Mouse (Mus musculus) thymus, postnatal 36 days (tissue): Measurements from ENCODE around the gene Ppp1r18.
A peak's percentile ranks its signal among the peaks of the same experiment; 100 is the strongest.

Experiments used
- DNase-seq, 2 experiments: peaks; one replicate each; pipeline ENCODE4 v3.0.0; 2022; ENCODE audit warnings: mixed read lengths in 2 of 2

Gene Ppp1r18

DNA sequence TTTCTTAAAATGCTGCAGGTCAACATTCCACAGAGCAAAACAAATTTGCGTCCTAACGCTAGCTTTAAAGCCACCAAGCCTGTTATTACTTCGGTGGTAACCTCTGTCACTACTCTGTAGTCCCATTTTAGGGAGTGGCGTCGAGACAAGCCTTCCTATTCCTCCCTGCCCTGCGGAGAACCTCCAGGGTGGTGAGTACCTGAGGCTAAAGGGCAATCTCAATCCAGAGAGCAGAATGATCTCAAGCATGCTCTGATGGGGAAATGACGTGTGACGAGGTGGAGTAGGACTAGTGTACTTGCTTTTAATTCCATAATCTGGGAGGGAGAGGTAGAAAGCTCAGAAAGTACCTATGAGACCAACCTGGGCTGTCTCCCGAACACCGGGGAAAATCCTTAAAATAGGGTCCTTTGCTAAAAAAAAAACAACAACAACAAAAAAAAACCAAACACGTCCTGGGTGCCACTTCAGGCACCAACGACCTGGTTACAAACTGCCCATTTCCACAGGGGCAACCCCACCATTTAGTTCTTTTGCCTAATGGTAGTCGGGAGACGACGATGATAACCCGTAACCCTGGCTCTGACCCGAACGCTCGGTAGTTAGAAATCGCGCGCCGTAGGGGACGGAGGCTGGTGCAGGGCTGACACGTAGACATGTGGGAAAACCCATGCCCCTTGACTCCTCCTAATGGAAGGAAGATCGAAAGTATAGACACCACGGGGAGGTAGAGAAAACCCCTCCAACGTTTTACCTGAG is 50.3 kb downstream of the Ppp1r18 start:
- DNase-seq, result no peak

DNA sequence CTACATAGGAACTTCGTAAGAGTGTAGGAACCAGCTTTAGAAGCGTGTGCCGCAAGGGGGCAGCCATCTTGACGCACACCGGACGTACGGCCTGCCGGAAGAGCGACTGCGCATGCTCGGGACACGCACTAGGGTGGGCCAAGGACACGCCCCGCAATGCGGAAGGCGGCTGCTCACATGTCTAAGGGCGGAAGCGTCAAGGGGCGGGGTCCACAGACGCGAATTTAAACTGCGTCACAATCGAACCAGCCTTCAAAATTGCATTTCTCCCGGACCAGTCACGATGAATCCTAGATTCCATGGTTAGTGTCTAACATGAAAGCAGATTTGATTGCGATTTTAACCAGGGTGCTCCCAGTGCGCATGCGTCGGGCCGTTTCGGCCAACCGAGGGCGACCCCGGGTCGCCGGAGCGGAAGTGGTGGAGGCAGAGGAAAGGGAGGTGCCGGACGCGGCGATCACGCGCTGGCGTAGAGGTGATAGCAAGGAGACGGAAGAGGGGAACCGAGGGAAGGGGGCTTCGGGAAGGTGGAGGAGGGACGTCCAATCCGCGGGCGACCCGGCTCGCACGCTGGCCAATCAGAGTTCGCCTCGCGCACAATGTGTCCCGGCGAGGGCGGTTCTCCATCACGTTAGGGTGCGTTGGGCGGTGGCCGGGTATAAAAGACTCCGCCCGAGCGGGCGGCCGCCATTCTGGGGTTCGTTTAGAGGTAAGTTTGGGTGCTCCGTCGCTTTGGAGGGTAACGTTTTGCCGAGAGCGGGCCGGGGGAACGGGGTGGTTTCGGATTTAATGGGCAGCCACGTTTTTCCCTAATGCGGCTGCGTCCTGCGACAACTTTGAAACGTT is 51.1 kb downstream of the Ppp1r18 start, which contains the start of the genes Mrps18b and Ppp1r10:
Mrps18b (minus strand) TSS at position 93 of the 846 bp plus-strand sequence.
Ppp1r10 (plus strand) TSS at position 138 of the 846 bp plus-strand sequence.
- peak; percentile 98 to 99 for DNase-seq

DNA sequence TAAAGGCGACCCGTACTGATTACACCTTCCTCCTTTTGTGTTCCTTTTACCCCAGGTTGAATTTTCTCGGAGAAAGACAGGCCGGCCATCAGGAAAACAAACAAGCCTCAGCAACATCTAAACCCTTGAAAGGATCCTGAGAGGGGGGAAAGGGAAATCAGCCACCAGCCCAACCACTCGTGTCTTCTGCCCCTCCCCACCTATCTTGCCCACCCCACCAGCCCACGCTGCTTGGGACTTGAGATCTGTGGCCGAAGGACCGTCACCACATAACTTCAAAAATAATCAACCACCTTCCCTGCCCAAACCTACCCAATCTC is 51.7 kb downstream of the Ppp1r18 start:
- peak in 1 of 2 experiments; percentile 60 for DNase-seq

DNA sequence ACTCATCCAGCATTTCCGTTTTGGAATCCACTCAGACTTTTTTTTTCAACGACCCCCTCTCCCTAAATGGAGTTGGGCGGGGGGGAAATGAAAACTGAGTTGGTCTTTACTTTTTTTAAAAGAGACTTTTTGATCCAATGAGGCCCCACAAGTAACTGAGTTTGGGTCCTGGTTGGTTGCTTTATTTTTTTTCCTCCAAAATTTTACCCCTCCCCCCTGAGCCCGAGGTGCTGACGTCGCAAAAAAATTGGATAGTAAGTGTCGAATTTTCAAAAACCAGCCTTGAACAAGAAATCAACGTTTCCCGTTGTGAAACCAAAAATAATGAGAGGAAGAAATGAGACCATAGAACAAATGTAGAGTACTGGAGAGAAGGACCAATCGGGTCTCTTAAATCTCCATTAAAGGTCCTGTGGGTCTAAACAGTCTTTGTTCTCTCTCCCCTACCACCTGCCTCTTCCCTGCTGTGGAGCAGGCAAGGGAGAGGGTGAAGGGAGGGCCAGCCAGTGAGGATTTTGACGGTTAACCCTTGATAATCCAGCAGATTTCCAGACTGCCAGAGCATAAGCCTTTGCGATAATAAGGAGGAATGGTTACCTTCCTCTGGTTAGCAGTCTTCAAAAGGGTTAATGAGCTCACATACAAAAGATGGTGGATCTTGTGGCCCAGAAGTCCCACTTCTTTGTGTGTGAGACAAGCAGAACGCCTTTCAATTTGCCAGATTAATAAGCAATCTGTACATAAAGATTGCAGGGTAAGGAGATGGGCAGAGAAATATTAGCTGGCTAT is 52.3 kb downstream of the Ppp1r18 start:
- DNase-seq, result peak; percentile 51 to 52

DNA sequence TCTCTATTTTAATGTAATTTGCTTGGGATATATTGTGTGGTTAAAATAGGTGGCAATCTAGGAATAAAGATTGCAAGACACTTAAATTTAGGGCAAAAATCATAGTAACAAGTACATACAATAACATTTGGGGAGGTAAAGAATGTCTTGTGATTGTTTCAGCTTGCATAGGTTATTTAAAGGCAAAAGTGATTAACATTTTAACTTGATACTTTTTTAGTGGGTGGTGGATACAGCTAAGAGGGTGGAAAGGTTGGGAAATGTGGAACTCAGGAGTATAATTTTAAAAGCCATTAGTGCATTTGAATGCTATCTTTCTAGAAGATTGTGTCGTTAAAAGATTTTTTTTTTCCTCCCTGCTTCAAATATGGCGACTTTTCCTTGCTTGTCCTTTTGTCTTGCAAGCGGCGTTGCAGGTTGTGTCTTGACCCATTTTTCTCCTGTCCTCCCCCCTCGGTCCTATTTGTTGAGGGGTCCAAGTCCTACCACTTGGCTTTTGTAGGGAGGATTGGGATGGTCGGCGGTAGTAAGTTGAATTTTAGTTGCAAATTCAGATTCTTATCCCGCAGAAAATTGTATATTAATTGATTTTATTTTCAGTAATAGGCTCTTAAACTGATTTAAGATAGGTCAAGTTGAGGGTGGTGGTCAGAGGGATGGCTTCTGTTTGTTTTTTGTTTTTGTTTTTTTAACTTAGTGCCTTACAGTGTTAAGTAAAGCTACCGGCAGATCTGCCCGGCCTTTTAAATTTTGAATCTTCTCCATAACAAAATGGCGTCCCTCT is 53.1 kb downstream of the Ppp1r18 start:
- peak; percentile 43 to 44 for DNase-seq

DNA sequence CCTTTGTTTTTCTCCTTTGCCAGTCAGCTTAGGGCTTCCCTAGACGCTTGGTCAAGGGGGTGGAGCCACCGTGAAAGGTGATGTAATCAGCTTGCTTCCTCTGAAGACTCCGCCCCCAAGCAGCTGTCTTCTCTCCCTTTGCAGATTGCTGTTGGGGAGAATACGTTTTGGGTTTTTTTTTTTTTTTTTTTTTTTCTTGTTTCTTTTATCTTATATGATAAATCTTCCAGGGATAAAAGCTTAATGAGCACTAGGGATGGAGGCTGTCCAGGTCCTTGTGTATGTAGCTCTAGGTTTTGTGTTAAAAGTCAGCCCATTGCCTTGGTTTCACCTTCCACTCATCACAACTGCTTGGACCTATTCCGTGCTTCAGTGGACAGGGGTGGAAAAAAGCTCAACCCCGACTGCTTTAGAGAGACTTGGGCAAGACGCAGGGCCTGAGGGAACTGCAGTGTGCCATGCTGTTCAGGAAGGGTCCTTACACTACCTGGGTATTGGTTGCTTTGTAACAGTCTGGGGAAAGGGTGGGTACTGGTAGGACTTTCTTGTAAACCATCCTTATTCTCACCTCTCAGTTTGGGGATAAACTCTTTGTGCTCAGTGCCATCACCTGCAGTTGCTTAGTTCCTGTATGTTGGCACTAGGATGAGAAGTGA is 53.8 kb downstream of the Ppp1r18 start:
- peak; percentile 94 to 98 for DNase-seq

DNA sequence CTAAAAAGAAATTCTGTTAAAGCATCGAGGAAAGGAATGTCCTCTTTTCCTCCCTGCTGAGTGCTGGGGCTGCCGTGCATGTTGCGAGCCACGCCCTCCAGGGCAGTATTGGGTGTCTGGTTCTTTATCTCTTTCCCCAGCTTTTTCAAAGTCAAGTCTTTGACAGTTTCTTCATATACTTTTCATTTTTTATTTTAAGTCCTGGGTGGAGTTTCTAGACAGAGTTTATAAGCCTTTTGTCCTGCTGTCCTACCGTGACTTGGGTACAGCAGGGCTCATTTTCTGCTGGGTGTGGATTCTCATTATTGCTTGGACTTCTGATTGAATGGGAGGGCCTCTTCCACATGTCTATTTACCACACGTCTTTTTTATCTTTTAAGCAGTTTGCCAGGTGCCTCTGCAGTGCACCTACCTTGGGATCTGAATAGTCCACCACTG is 54.5 kb downstream of the Ppp1r18 start:
- DNase-seq, result no peak

DNA sequence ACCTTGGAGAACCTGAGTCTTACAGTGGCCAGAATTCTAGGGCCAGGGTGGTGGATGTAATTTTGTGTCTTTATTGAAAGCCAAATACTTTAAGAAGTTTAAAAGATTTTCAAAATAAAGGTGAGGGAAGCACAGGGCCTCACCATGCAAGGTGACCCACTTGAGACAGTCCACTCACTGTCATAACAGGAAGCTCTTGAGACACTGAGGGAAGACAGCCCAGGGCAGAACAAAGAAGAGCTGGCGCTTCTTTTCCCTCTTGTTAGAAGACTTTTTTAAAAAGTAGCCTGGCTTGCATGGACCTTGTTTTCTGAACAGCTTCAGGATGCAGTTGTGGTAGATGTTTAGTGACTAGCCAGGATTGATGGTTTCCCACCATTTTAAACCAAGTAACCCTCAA is 55.0 kb downstream of the Ppp1r18 start:
- DNase-seq, result no peak

DNA sequence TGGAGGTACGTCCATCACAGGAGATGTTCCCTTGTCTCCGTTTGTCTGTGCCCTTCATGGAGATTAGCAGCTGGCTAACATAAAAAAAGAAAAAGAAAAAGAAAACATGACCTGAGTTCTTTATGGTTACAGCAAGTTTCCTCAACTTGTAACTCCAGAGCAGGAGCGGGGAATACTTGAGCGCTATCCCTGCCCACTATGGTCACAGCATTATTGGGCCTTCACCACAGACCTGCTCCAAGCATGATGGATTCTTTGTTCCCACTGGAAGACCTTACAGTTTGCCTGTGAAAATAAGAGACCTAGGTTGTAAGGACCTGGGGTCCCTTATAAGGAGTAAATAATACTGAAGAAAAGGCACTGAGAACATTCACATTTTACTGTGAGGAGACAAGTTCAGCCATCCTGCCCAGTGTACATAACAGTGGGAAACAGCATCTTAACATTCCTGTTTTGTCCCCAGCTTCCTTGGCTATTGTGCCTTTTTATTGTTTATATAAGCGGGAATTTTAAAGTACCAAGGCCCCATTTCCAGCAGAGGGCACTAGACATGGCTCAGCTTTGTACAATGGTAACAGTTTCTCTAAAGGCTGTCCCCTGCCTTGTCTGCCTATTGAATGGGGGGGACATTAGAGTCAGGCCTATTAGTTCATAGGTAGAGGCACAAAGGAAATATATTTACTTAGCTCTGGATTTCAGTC is 55.6 kb downstream of the Ppp1r18 start:
- DNase-seq, result no peak

DNA sequence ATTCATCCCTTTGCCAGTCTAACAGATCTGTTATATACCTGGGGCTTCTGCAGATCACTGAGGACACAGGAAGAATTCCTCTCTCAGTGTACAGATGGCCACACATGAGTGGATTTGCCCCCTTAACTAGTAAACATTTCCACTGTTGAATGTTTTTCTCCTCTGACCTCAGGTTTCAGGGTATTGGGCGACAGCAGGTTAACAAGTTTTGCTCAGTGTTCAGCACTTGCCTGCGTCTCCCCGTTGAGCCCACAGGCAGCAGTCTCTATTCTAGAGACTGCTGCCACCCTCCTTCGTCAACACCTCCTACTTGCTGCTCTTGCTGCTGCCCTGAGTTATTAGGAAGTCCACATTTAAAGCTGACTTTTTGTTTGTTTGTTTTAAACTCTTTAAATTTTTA is 56.3 kb downstream of the Ppp1r18 start:
- DNase-seq, result no peak

DNA sequence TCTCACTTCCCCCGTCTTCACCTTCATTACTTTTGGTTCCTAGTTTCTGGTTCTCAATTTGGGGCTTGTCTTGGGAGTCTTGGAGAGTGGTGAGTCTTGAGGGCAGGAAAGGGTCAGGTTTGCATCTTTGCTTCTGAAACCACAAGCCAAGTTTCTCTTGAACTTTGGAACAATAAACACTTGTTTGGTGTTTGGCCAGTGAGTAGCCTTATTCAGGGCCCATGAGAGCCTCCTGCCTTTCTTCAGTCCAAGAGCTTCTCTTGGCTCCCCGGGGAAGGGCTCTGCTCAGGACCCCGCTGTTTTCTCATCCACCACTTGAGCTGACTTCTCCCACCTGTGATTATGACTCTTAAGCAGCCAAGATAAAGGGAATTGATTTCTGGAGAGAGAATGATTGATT is 57.2 kb downstream of the Ppp1r18 start:
- no peak for DNase-seq

DNA sequence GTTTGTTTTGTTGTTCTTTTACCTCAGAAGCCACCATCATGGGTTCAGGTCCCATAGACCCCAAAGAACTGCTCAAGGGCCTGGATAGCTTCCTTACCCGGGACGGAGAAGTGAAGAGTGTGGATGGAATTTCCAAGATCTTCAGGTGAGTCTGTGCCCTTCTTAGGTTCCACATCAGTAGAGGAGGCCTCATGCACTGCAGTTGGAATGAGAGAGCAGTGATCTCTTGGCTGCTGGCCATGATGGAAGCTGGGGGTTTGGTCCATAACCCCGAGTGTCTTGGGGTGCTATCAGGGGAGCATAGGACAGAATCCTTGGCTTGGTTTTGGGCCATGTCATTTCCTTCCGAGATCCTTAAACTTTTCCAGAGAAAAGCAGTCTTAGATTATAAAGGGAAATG is 57.9 kb downstream of the Ppp1r18 start:
- no peak for DNase-seq
